Mouse (Mus musculus) heart, adult 2 months (tissue): Measurements from ENCODE around the gene Cpne5.

Experiments
- CTCF ChIP-seq: fragments of 200-600 bp; IDR thresholded peaks from 2 replicates; pipeline ENCODE4 v1.8.1; 2022; ENCODE audit warnings: antibody characterized with exemption, mild to moderate bottlenecking, moderate library complexity
- EP300 ChIP-seq: fragments of 200-500 bp; IDR thresholded peaks from 2 replicates; pipeline ENCODE4 v1.6.1; 2011; ENCODE audit warnings: low read depth, low read length, control low read depth; ENCODE audit not compliant: insufficient read depth
- POLR2A ChIP-seq: fragments of 200-500 bp; IDR thresholded peaks from 2 replicates; pipeline ENCODE4 v1.6.1; 2011; ENCODE audit warnings: mild to moderate bottlenecking, low read depth, low read length, control low read depth; ENCODE audit not compliant: insufficient read depth

GRCm38 (mm10) chr17:29165452-29165851 lies 72.5 kb downstream of the Cpne5 start:
- TF ChIP-seq POLR2A, result no peak
- TF ChIP-seq CTCF, result no peak
- TF ChIP-seq EP300, result no peak
